16 mouse cellular contexts compared by ENCODE assay signal in the genomic region with DNA sequence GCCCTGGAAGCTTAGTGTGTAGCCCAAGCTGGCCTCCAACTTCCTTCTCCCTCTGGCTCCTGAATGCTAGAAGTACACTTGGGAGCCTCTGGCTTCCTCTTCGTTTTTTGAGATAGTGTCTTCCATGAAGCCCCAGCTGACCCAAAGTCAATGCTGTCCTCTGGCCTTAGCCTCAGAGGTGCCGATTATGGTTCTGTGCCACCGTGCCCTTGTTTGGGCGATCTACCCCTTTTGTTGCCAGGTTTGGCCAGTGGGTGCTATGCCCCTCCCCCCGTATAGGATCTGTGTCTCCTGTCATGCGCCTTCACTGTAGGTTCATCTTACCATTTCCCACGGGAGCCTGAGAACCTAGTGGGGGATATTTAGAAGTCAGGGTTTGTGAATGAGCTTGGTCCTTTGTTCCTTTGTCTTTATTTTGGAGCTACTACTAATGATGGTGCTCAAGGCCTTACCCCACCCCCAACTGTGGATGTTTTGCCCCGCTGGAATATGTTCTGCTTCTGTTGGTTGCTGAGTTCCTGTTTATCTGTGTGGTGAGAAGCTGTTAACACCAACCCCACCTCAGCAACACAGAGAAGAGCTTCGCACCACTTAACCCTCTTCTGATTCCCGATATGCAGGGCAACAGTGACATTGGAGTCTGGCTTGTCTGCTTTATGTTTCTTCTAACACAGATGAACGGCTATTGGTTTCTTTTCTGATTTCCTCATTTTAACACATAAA. TPM values are rescaled to one million over a fixed set of nuclear protein-coding genes. Genes with fewer than 3 reads are reported as not detected.
DNase-seq lines count a peak whose midpoint lies in the region; ATAC-seq and TF ChIP-seq lines count a peak whose summit lies in the region.
"Had no signal": no experiment of that assay in that cellular context is flagged by ENCODE, and none has a peak within 500 bp of the region (broad histone marks: within the 10 kb centered on the region; RNA-seq: fewer than 3 reads in every experiment).

No protein-coding gene starts in this region.

- H3K4me1 ChIP-seq in heart, embryonic 12.5 days (replicated peaks): peaks cover 57% of the 10 kb centered on the region
- peaks cover 34% of the 10 kb centered on the region for H3K4me1 ChIP-seq in liver, embryonic 11.5 days (replicated peaks; ENCODE audit: control insufficient read depth, insufficient read depth, low read length)
- no peaks in the 10 kb centered on the region for H3K4me1 ChIP-seq in small intestine, adult 2 months (ENCODE audit: control insufficient read depth, insufficient read depth, insufficient read length, low read length)
- 0 out of 2 replicates have a peak, but pooled peaks cover 3% of the 10 kb centered on the region for H3K4me1 ChIP-seq in kidney, embryonic 16.5 days (ENCODE audit: insufficient read depth, low read length)

- H3K36me3 ChIP-seq in heart, embryonic 12.5 days: peaks cover 30% of the 10 kb centered on the region
- peaks cover 22% of the 10 kb centered on the region for H3K36me3 ChIP-seq in liver, embryonic 11.5 days (ENCODE audit: control insufficient read depth, insufficient read depth, low read length)
- peaks cover 28% of the 10 kb centered on the region for H3K36me3 ChIP-seq in small intestine, adult 2 months (ENCODE audit: control insufficient read depth, insufficient read depth, low read length)
- peaks cover 33% of the 10 kb centered on the region for H3K36me3 ChIP-seq in kidney, embryonic 16.5 days (ENCODE audit: insufficient read depth, low read length)

- H3K9me3 ChIP-seq in heart, embryonic 12.5 days (replicated peaks): no peaks in the 10 kb centered on the region
- H3K9me3 ChIP-seq in liver, embryonic 11.5 days (ENCODE audit: control insufficient read depth, low read length): no peaks in the 10 kb centered on the region
- no peaks in the 10 kb centered on the region for H3K9me3 ChIP-seq in kidney, embryonic 16.5 days (ENCODE audit: low read length)
- H3K9me3 ChIP-seq: neural tube, embryonic 12.5 days; stomach, embryonic 15.5 days had no signal

- H3K9ac ChIP-seq in heart, embryonic 12.5 days: no peak overlapping the region
- H3K9ac ChIP-seq in liver, embryonic 11.5 days (ENCODE audit: low read depth, low read length): no peak overlapping the region
- H3K9ac ChIP-seq in kidney, embryonic 16.5 days (replicated peaks; ENCODE audit: low read length): no peak overlapping the region
- H3K9ac ChIP-seq: neural tube, embryonic 12.5 days; stomach, embryonic 15.5 days had no signal

- peak overlapping the region; percentile 14; the same call in 1 of the 2 replicates for H3K4me2 ChIP-seq in heart, embryonic 12.5 days
- peak overlapping the region; percentile 45 for H3K4me2 ChIP-seq in liver, embryonic 11.5 days
- no peak overlapping the region for H3K4me2 ChIP-seq in kidney, embryonic 16.5 days (replicated peaks; ENCODE audit: low read depth, low read length)
- H3K4me2 ChIP-seq: midbrain, embryonic 11.5 days; neural tube, embryonic 12.5 days; stomach, embryonic 15.5 days had no signal

- WGBS in heart, embryonic 12.5 days: 54% methylated on average over 11 of the region's 11 CpGs
- 56% methylated on average over 11 of the region's 11 CpGs for WGBS in liver, embryonic 11.5 days
- whole genome bisulfite sequencing in small intestine, adult 2 months: 71% methylated on average over 11 of the region's 11 CpGs
- WGBS in kidney, embryonic 16.5 days: 79% methylated on average over 11 of the region's 11 CpGs

- no peak for DNase-seq in heart, adult 9 months (ENCODE audit: low spot score in 2 of 2)
- DNase-seq in spleen, postnatal 36 days (ENCODE audit: low spot score in 2 of 2): peak; percentile 8 to 20
- DNase-seq in spleen, postnatal 10 days (ENCODE audit: low spot score in 2 of 2): no peak
- no peak for DNase-seq in liver, embryonic 11.5 days (ENCODE audit: low spot score)
- DNase-seq in cerebellum, postnatal 10 days: no peak
- DNase-seq: adrenal gland, adult 8-10 months; embryo, embryonic 11 days; kidney, postnatal 36 days; lung, adult 18-20 months had no signal

- TF ChIP-seq POLR2A in small intestine, adult 2 months (IDR thresholded peaks at IDR 0.05; ENCODE audit: low read depth, low read length): no peak

- H3K4me3 ChIP-seq in heart, embryonic 12.5 days: no peak overlapping the region
- H3K4me3 ChIP-seq in liver, embryonic 11.5 days (ENCODE audit: low read depth, low read length): no peak overlapping the region
- no peak overlapping the region for H3K4me3 ChIP-seq in small intestine, adult 2 months (ENCODE audit: low read depth, low read length)
- no peak overlapping the region for H3K4me3 ChIP-seq in kidney, embryonic 16.5 days (ENCODE audit: low read length)
- H3K4me3 ChIP-seq: neural tube, embryonic 12.5 days; stomach, embryonic 15.5 days had no signal

- no peak for ATAC-seq in heart, embryonic 12.5 days (ENCODE audit: insufficient number of reproducible peaks, low FRiP score)
- ATAC-seq in liver, embryonic 11.5 days (replicated peaks; ENCODE audit: low FRiP score): peak; percentile 57; the same call in 1 of the 2 replicates
- ATAC-seq in kidney, embryonic 16.5 days (ENCODE audit: low FRiP score, low TSS enrichment): no peak

- no peak overlapping the region for H3K27ac ChIP-seq in heart, embryonic 12.5 days (ENCODE audit: poor library complexity, severe bottlenecking)
- peak overlapping the region; percentile 68 for H3K27ac ChIP-seq in liver, embryonic 11.5 days (ENCODE audit: low read depth, low read length)
- peak overlapping the region; percentile 18; the same call in 1 of the 2 replicates for H3K27ac ChIP-seq in small intestine, adult 2 months (ENCODE audit: insufficient read depth, low read depth, low read length)
- no peak overlapping the region for H3K27ac ChIP-seq in kidney, embryonic 16.5 days (ENCODE audit: low read length)
- H3K27ac ChIP-seq: neural tube, embryonic 12.5 days; stomach, embryonic 15.5 days had no signal

- TF ChIP-seq CTCF in small intestine, adult 2 months (IDR thresholded peaks at IDR 0.05; ENCODE audit: extremely low read depth, insufficient read length, insufficient replicate concordance, low read depth, low read length): no peak

- no peaks in the 10 kb centered on the region for H3K27me3 ChIP-seq in heart, embryonic 12.5 days (replicated peaks)
- no peaks in the 10 kb centered on the region for H3K27me3 ChIP-seq in liver, embryonic 11.5 days (replicated peaks; ENCODE audit: control insufficient read depth, insufficient read depth, low read length)
- H3K27me3 ChIP-seq in small intestine, adult 2 months (ENCODE audit: control insufficient read depth, insufficient read depth, low read length): no peaks in the 10 kb centered on the region
- H3K27me3 ChIP-seq in kidney, embryonic 16.5 days (ENCODE audit: insufficient read depth, low read length): no peaks in the 10 kb centered on the region
- H3K27me3 ChIP-seq: neural tube, embryonic 12.5 days; stomach, embryonic 15.5 days had no signal

RNA-seq across cellular contexts. Expression of a gene that starts 10.1 kb away (rescaled TPM):
- polyA plus RNA-seq in heart, embryonic 12.5 days (2016; fragmentation: Nextera tagmentation; extraction: Ambion mirVana): 44.2 and 45.8 TPM in 2 replicates
- 65.7 and 70.3 TPM in 2 replicates for polyA plus RNA-seq in liver, embryonic 11.5 days (2014; fragmentation: Nextera tagmentation; extraction: Ambion mirVana)
- 14.9 and 26.7 TPM in 2 replicates for polyA plus RNA-seq in small intestine, adult 2 months (2012; rRNA removed)
- 62.9 and 69.8 TPM in 2 replicates for polyA plus RNA-seq in kidney, embryonic 16.5 days (2015; fragmentation: Nextera tagmentation; extraction: Ambion mirVana)

RNA-seq across cellular contexts. Expression of a gene that starts 29.2 kb away (rescaled TPM):
- polyA plus RNA-seq in heart, embryonic 12.5 days (2016; fragmentation: Nextera tagmentation; extraction: Ambion mirVana): not detected in 2 replicates
- not detected in 2 replicates for polyA plus RNA-seq in liver, embryonic 11.5 days (2014; fragmentation: Nextera tagmentation; extraction: Ambion mirVana)
- not detected in 2 replicates for polyA plus RNA-seq in small intestine, adult 2 months (2012; rRNA removed)
- polyA plus RNA-seq in kidney, embryonic 16.5 days (2015; fragmentation: Nextera tagmentation; extraction: Ambion mirVana): not detected in 2 replicates
- polyA plus RNA-seq: C2C12; midbrain, embryonic 11.5 days; neural tube, embryonic 12.5 days; stomach, embryonic 15.5 days had no signal

Comparison
In these comparisons a context has a peak if more than half of its experiments do, and no peak if none do; other contexts are left out.
1. DNase-seq: peak in spleen, postnatal 36 days (2 of 2); none in heart, adult 9 months (0 of 2), spleen, postnatal 10 days (0 of 2), liver, embryonic 11.5 days (single experiment) and cerebellum, postnatal 10 days (0 of 2).
2. H3K27ac ChIP-seq: peak in liver, embryonic 11.5 days (single experiment) and small intestine, adult 2 months (single experiment); none in heart, embryonic 12.5 days (single experiment) and kidney, embryonic 16.5 days (single experiment).